Mouse (Mus musculus) large intestine, adult 2 months (tissue): ENCODE measurements around the gene Sos1. TPM values are rescaled to one million over a fixed set of nuclear protein-coding genes. Genes with fewer than 3 reads are reported as not detected.
"Not testable (repeated sequence)": the region's sequence is repeated elsewhere in the genome, so short reads cannot be mapped to it uniquely, and the experiment has no call there.

Experiments
- DNase-seq: peaks from one replicate; pipeline ENCODE4 v3.0.0-alpha.2; 2012; ENCODE audit warnings: low read depth, low spot score
- WGBS: fragments of 180-500 bp; shearing (Covaris S2); methylation state at CpG from one replicate; pipeline ENCODE4 v1.1.7; 2018; 5-methylcytosine and 5-hydroxymethylcytosine counted together
- polyA plus RNA-seq: library from polyadenylated mRNA; depleted of rRNA; stranded (reverse); fragments of >200 nt; gene quantifications from 2 replicates; pipeline ENCODE4 v1.2.3, GENCODE M21; 2012

Gene Sos1
- polyA plus RNA-seq, 1 experiment: 1.9 TPM

DNA sequence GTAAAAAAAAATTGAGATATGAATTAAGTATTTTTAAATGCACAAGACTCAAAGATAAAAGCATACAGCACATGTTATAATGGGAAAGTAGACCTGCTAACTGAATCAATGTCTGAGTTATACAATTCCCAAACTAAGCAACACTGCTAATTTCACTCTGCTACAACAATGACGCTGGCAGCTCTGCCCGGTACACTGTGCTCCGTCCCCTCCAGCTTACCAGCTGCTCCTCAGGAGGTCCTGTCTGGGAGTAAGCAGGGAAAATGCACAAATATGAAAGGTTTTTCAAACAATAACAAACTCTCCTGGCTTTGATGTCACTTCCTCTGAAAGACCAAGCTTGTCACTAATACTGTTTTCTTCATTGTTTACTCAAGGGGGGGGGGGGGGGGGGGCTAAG, 45.8 kb downstream of the Sos1 start:
- no peak for DNase-seq
- 86% methylated on average over 3 of the region's 3 CpGs for WGBS

- no peak for DNase-seq
- 93% methylated on average over 9 of the region's 9 CpGs for WGBS
Measured at GRCm38 (mm10) chr17:80431997-80432396, 48.3 kb downstream of the Sos1 start.

GRCm38 (mm10) chr17:80427966-80428365, 52.3 kb downstream of the Sos1 start:
- WGBS: 83% methylated on average over 2 of the region's 2 CpGs
- DNase-seq: no peak

DNA sequence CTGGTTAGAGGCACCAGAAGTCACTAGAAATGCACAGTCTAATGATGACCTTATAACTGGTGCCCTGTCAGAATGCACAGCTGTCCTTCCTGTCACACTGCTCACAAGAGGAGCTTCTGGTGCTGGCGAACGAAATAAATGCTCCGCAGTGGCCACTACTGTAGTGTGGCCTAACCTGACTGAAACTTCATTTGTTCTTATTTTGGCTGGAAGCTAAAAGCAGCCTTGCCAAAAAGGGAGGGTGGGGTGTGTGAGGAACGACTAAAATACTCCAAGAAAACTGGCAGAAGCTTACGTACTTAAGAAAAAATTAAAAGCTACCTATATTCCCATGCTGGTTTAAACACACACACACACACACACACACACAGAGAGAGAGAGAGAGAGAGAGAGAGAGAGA, 53.4 kb downstream of the Sos1 start:
- 79% methylated on average over 5 of the region's 5 CpGs for WGBS
- no peak for DNase-seq

DNA sequence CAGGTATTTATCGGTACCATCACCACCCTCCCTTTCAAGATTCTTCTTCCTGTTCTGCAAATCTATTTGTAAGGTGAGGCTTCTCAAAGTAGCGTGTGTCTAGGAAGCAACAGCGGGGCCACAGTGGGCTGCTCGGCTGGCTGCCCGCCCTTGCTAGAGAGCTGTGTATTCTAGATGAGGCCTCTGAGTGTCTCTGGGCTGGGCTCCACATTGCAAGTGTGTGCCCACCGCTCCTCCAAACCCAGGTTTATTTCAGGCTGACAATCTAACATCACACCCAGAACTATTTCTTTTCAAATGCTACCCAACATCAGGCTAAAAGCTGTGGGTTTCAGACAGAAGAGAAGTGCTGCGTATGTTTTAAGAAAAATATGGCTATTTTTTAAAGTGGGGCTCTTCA, 54.1 kb downstream of the Sos1 start:
- DNase-seq: no peak
- 79% methylated on average over 7 of the region's 7 CpGs for WGBS

GRCm38 (mm10) chr17:80420998-80421397, 59.3 kb downstream of the Sos1 start:
- DNase-seq: no peak
- 93% methylated on average over 1 of the region's 1 CpGs for WGBS

GRCm38 (mm10) chr17:80418572-80419210, 61.6 kb downstream of the Sos1 start:
- DNase-seq: no peak
- 81% methylated on average over 10 of the region's 10 CpGs for WGBS

DNA sequence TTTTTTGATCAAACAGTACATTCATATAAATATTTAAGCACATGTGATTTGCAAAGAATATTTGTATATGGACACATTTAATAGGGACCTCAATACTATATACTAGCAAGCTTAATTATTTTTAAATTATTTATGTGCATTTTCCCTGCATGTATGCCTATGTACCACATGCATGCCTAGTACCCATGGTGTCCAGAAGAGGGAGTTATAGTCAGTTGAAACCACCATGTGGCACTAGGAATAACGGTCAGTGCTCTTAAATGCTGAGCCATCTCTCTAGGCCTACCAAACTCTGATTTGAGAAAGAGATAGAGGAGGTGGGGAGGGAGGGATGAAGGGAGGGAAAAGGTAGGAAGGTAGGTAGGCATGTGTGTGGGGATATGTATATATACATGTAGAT, 69.1 kb downstream of the Sos1 start:
- DNase-seq: no peak
- 55% methylated on average over 1 of the region's 1 CpGs for WGBS

- 94% methylated on average over 7 of the region's 7 CpGs for WGBS
- no peak for DNase-seq
Measured at GRCm38 (mm10) chr17:80398243-80398642, 82.0 kb downstream of the Sos1 start.

- WGBS: 13% methylated on average over 17 of the region's 17 CpGs
- peak; percentile 8 for DNase-seq
Measured at GRCm38 (mm10) chr17:80391423-80392403, 88.5 kb downstream of the Sos1 start.

DNA sequence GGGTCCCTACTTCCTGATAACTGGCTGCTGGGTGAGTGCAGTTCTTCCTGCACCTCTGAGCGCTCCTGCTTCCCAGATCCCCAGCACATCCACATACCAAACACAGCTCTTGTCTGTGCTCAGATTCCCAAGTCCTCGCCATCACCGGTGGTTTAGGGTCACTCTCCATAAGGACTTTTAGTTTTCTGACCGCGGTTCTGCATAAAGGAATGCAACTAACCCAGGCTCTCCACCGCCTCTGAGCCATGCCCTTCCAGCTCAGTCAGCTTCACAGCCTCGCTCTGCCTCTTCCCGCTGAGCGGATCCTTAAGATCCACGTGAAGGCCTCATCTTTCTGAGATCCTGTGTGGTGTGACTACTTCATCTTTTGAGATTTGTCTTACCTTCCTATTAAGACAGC, 90.2 kb downstream of the Sos1 start:
- DNase-seq: no peak
- 75% methylated on average over 10 of the region's 10 CpGs for WGBS

GRCm38 (mm10) chr17:80385671-80386070, 94.6 kb downstream of the Sos1 start:
- DNase-seq: no peak

GRCm38 (mm10) chr17:80378386-80378785, 101.9 kb downstream of the Sos1 start:
- DNase-seq: not testable (repeated sequence)

More at GRCm38 (mm10) chr17:80385671-80386070, 94.6 kb downstream of the Sos1 start:
- 71% methylated on average over 1 of the region's 1 CpGs for WGBS

DNA sequence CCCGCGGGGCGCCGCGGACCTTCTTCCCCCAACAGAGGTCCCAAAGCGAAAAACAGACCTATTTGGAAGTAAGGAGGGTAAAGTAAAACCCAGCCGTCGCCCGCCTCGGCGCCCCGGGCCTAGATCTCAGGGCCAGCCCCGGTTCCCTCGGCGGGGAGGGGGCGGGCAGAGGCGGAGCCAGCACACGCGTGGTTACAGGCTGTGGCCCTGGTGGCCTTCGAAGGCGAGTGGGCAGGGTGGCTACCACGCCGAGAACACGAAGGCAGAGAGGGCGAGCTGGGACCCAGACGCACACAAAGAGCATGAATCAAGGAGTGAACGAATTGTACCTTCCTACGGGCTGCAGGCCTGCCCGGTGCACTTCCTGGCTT, 106.5 kb downstream of the Sos1 start:
- DNase-seq: no peak
- WGBS: 22% methylated on average over 29 of the region's 29 CpGs

DNA sequence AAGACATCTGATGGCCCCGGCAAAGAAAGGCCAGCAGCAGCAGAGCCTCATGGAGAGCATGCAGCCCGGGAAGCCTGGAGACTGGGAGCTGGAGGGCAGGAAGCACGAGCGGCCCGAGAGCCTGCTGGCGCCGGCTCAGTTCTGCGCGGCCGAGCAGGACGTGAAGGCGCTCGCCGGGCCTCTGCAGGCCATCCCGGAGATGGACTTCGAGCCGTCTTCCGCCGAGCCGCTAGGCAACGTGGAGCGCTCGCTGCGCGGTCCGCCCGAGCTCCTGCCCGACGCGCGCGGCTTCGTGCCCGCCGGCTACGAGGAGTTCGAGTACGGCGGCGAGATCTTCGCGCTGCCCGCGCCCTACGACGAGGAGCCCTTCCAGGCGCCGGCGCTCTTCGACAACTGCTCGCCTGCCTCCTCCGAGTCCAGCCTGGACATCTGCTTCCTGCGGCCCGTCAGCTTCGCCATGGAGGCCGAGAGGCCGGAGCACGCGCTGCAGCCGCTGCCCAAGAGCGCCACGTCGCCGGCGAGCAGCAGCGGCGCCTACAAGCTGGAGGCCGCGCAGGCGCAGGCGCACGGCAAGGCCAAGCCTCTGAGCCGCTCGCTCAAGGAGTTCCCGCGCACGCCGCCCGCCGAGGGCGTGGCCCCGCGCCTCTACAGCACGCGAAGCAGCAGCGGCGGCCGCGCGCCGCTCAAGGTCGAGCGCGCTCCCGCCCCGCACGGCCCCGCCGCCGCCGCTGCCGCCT, 107.1 kb downstream of the Sos1 start, which contains the start of gene Gm10190:
Gene Gm10190, minus strand, starts transcription at position 553 of the 737 bp plus-strand sequence.
- 4% methylated on average over 102 of the region's 102 CpGs for WGBS
- peak; percentile 57 for DNase-seq

GRCm38 (mm10) chr17:80368606-80369005, 111.6 kb downstream of the Sos1 start:
- WGBS: 79% methylated on average over 9 of the region's 9 CpGs
- DNase-seq: no peak

DNA sequence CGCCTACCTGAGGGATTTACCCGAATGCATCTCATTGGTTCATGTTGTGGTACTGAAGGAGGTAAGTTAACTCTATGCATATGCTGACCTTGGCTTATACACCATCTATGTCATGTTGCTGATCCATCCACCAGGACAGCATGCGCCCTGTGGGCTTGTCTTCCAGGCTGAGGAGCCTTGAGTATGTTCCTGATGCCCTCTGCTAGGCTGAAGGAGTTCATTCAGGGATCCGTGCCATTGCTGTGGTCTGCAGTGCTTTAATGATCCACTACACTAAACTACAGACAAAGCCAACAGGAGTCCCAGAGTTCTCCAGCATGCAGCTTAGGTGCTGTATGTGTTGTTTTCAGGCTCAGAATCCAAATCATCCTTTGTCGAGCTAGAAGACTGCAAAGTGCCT, 113.0 kb downstream of the Sos1 start:
- WGBS: 84% methylated on average over 5 of the region's 5 CpGs

DNA sequence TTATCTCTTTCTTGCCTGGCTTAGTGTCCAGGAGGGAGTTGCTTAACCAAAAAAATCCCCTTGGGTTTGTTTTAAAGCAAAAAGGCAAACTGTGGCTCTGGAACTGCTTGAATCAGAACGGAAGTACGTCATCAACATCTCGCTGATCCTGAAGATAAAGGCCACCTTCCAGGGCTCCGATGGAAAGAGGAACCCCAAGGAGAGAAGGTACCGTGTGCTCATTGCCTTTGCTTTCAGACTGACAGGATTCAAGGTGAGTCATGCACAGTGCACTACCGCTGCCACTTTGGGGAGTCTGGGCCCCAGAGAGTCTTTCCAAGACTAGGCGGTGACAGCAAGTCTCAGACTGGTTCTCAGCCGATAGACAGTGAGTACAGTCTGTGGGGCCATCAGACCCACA, 120.0 kb downstream of the Sos1 start:
- no peak for DNase-seq
- WGBS: 77% methylated on average over 8 of the region's 8 CpGs

More for the DNA sequence above, 113.0 kb downstream of the Sos1 start:
- DNase-seq: no peak

- no peak for DNase-seq
- 53% methylated on average over 6 of the region's 6 CpGs for WGBS
Measured at GRCm38 (mm10) chr17:80347234-80347633, 133.0 kb downstream of the Sos1 start.

DNA sequence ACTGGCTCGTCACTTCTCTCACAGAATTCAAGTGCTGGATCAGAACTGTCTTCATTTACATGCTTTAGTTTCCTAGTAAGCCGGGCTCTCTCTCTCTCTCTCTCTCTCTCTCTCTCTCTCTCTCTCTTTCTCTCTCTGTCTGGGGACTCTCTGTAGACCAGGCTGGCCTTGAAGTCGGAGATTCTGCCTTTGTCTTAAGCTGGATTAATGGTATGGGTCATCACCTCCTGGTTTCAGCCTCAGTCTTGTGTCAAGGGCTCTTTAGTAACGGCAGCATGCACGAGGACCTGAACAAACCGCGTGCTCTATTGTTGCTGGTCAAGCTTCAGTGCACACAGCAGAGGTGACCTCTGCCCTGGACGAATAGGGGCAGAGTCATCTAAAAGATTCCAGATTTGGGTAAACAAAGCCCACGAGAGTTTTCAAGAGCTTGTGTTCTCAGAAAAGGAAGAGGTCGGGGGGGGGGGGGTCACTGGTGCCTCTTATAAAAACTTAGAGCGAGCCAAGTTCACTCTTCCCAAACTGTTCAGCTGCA, 133.6 kb downstream of the Sos1 start:
- no peak for DNase-seq
- 55% methylated on average over 11 of the region's 11 CpGs for WGBS
